Mouse (Mus musculus) liver, embryonic 12.5 days (tissue): ENCODE results near the gene Dpf3. TPM values are rescaled to one million over a fixed set of nuclear protein-coding genes. Genes with fewer than 3 reads are reported as not detected.

Experiments used
- ATAC-seq: fragments of 200-750 bp; cut with Nextera tagmentation; 2 replicates; pipeline ENCODE4 v1.8.0; 2017; ENCODE audit warnings: moderate number of reproducible peaks, mild to moderate bottlenecking, moderate library complexity
- H3K27ac ChIP-seq: fragments of 300-500 bp; sonication (generic); 2 replicates; pipeline ENCODE4 v1.5.1; 2016; ENCODE audit warnings: mild to moderate bottlenecking
- H3K27me3 ChIP-seq: fragments of 300-500 bp; sonication (generic); replicated peaks from 2 replicates; pipeline ENCODE4 v1.6.1; 2016; ENCODE audit warnings: mild to moderate bottlenecking, moderate library complexity
- H3K36me3 ChIP-seq: fragments of 300-500 bp; sonication (generic); 2 replicates; pipeline ENCODE4 v1.6.1; 2016; ENCODE audit warnings: mild to moderate bottlenecking, moderate library complexity
- H3K4me1 ChIP-seq: fragments of 300-500 bp; sonication (generic); 2 replicates; pipeline ENCODE4 v1.6.1; 2016
- H3K4me2 ChIP-seq: fragments of 300-500 bp; sonication (generic); 2 replicates; pipeline ENCODE4 v1.6.1; 2016; ENCODE audit warnings: mild to moderate bottlenecking, moderate library complexity
- H3K4me3 ChIP-seq: fragments of 300-500 bp; sonication (generic); 2 replicates; pipeline ENCODE4 v1.5.1; 2016; ENCODE audit warnings: mild to moderate bottlenecking, moderate library complexity
- H3K9ac ChIP-seq: fragments of 300-500 bp; sonication (generic); 2 replicates; pipeline ENCODE4 v1.6.1; 2016; ENCODE audit warnings: mild to moderate bottlenecking, moderate library complexity
- H3K9me3 ChIP-seq: fragments of 300-500 bp; sonication (generic); replicated peaks from 2 replicates; pipeline ENCODE4 v1.6.1; 2016; ENCODE audit warnings: mild to moderate bottlenecking, moderate library complexity
- WGBS: fragments of 180-500 bp; shearing (Covaris S2); methylation state at CpG from one replicate; pipeline ENCODE4 v1.1.7; 2016; ENCODE audit not compliant: insufficient replicate concordance; 5-methylcytosine and 5-hydroxymethylcytosine counted together
- polyA plus RNA-seq: library from polyadenylated mRNA; unstranded; fragments of >200 nt; fragmentation: Nextera tagmentation; extraction: Ambion mirVana; gene quantifications from 2 replicates; pipeline ENCODE4 v1.2.1, GENCODE M21; 2016

Dpf3 gene
- polyA plus RNA-seq, 1 experiment from 2014 or later = 8.2 TPM

DNA sequence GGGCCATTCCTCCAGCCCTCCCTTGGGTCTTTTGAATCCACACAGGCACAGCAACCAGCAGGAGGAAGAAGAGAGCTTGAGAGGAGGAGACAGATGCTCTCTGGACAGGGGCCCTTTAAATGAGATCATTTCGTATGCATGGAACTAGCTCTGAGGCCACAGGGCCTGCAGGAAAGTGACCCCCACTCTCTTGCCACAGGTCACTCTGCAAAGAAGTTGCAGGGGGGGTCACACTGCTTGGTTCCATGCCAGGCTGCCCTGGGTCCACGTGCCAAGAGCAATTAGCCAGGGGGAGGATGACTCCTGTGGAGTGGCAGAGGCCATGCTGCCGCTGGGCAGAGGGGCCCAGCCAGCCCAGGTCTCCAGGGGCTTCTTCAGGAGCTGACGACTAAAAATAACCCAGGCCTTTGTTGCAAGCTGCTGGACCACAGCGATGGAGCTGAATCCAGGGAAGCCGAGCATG, 273.6 kb downstream of the Dpf3 start:
- no peaks in the 10 kb centered on the region for H3K9me3 ChIP-seq
- no peak overlapping the region for H3K4me2 ChIP-seq
- H3K27ac ChIP-seq = no peak overlapping the region
- H3K27me3 ChIP-seq = no peaks in the 10 kb centered on the region; the same call in 1 of the 2 replicates
- H3K9ac ChIP-seq = no peak overlapping the region
- H3K36me3 ChIP-seq = no peaks in the 10 kb centered on the region
- WGBS = 72% methylated on average over 6 of the region's 6 CpGs
- peaks cover 17% of the 10 kb centered on the region for H3K4me1 ChIP-seq
- ATAC-seq = no peak
- H3K4me3 ChIP-seq = no peak overlapping the region

DNA sequence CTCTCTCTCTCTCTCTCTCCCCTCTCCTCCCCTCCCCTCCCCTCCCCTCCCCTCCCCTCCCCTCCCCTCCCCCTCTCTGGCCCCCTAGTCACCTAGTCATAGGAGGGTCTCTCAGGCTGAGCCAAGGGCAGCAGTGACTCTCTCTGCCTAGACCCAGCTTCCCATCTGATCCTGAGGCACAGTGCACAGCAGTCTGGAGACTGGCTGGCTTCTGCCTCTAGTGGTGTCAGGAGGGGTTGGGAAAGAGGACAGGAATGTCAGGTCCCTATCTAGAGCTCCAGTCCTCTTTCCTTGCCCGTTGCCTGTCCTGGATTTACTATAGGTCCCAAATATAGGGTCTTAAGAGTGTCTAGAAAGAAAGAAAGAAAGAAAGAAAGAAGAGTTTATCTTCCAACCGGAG, 275.5 kb downstream of the Dpf3 start:
- peaks cover 8% of the 10 kb centered on the region for H3K27me3 ChIP-seq
- WGBS = 52% methylated on average over 2 of the region's 2 CpGs
- H3K4me2 ChIP-seq = no peak overlapping the region
- H3K9ac ChIP-seq = no peak overlapping the region
- H3K4me3 ChIP-seq = no peak overlapping the region
- ATAC-seq = 0 out of 2 replicates have a peak, but pooled peaks have one; percentile 32
- H3K36me3 ChIP-seq = no peaks in the 10 kb centered on the region
- H3K9me3 ChIP-seq = no peaks in the 10 kb centered on the region
- H3K4me1 ChIP-seq = peaks cover 22% of the 10 kb centered on the region
- H3K27ac ChIP-seq = no peak overlapping the region

DNA sequence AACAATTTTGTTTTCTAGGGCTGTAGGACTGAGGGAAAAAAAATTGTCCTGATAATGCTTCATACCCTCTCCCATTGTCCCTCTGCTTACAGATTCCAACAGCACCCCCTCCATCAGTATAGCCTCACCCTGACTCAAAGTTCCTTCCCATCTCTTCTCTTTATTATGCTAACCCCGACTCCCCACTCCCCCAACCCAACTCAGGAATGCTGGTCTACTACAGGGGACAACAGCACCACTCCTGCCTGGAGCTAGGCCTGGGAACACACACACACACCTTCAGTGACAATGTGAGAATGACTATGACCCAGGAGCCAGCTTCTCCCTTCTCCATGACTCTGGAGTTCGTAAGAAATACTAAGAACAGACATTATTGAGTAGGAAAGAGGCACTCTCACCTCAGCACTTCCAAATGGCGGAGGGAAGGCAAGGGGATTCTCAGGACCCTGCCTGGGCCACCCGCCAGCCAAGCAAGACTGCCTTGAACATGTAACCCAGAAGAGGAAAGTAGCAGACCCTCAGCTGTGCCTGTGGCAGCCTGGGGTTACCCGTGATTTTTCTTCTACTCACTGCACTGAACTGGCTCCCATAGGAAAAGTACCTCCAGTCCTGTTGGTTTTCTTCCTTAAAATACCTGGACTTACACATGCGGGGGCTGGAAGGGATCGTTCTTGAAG, 276.2 kb downstream of the Dpf3 start:
- Histone ChIP-seq H3K4me2 (no peak overlapping the region), H3K9ac (no peak overlapping the region), H3K27ac (no peak overlapping the region), H3K4me1 (peaks cover 22% of the 10 kb centered on the region), H3K27me3 (peaks cover 8% of the 10 kb centered on the region), H3K9me3 (no peaks in the 10 kb centered on the region), H3K4me3 (no peak overlapping the region), H3K36me3 (no peaks in the 10 kb centered on the region)
- 62% methylated on average over 7 of the region's 7 CpGs for whole genome bisulfite sequencing
- no peak for ATAC-seq

DNA sequence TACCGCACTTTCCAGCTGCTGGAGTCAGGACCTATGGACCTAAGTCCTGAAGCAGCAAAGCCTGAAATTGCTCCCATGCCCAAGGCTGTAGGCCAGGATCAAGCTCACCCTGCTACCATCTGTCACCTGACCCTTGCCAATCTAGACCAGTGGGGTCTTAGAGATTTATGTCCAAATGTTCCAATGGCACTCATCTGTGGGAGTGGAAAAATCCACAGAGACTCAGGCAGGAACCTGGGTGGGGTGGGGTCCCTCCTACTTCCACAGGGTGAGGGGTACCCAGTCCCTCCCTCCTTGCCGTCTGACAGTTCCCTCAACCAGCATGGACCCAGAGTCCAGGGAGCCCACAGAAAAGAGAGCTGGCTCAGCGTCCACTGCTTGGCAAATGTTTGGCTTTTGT, 276.8 kb downstream of the Dpf3 start:
- Histone ChIP-seq H3K4me3 (no peak overlapping the region), H3K9ac (no peak overlapping the region), H3K27ac (no peak overlapping the region), H3K4me1 (peaks cover 22% of the 10 kb centered on the region), H3K36me3 (no peaks in the 10 kb centered on the region), H3K27me3 (peaks cover 8% of the 10 kb centered on the region), H3K9me3 (no peaks in the 10 kb centered on the region), H3K4me2 (no peak overlapping the region)
- 68% methylated on average over 3 of the region's 3 CpGs for WGBS
- no peak for ATAC-seq

DNA sequence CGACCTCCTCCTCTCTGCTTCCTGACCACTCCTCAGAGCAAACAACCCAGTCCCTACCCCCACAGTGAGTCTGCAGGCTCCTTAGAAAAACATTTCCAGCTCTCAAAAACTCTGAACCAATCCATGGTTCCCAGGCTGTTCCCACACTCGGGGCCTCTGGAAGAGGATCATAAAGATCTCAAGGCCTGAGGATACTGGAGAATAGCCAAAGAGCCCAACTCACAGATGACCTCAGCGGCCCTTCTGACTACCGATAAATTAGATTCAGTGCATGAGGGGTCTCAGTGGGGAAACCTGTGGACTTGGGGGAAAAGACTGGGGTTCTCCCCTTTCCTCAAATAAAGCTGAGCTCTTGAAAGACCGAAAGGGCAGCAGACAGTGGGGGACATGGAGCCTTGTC, 277.2 kb downstream of the Dpf3 start:
- H3K27ac ChIP-seq = no peak overlapping the region
- no peak overlapping the region for H3K4me3 ChIP-seq
- H3K9ac ChIP-seq = no peak overlapping the region
- H3K27me3 ChIP-seq = peaks cover 8% of the 10 kb centered on the region
- no peaks in the 10 kb centered on the region for H3K9me3 ChIP-seq
- H3K4me2 ChIP-seq = no peak overlapping the region
- 65% methylated on average over 5 of the region's 5 CpGs for WGBS
- ATAC-seq = no peak
- H3K36me3 ChIP-seq = no peaks in the 10 kb centered on the region
- peaks cover 22% of the 10 kb centered on the region for H3K4me1 ChIP-seq

DNA sequence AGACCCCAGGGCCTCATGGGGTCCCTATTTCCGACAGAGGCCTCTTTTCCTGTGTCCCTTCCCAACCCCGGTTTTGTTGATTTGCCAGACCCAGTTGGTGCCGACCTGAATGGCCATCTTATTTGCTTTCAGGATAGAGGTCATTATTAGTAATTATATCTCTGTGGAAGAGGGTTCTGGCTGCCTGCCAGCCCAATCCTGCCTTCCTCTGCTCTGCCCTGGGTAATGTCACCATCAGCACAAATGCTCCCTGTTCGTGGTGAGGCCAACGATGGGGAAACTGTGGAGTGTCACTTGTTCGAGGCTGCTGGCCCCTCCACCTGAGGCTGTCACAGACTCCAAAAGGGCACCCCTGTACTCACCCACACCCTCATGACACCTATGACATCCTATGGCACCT, 278.1 kb downstream of the Dpf3 start:
- no peak overlapping the region for H3K4me2 ChIP-seq
- H3K4me1 ChIP-seq = peaks cover 27% of the 10 kb centered on the region
- ATAC-seq = no peak
- H3K9me3 ChIP-seq = no peaks in the 10 kb centered on the region
- H3K36me3 ChIP-seq = no peaks in the 10 kb centered on the region
- no peak overlapping the region for H3K27ac ChIP-seq
- H3K4me3 ChIP-seq = no peak overlapping the region
- 46% methylated on average over 6 of the region's 6 CpGs for WGBS
- no peak overlapping the region for H3K9ac ChIP-seq
- peaks cover 8% of the 10 kb centered on the region for H3K27me3 ChIP-seq

DNA sequence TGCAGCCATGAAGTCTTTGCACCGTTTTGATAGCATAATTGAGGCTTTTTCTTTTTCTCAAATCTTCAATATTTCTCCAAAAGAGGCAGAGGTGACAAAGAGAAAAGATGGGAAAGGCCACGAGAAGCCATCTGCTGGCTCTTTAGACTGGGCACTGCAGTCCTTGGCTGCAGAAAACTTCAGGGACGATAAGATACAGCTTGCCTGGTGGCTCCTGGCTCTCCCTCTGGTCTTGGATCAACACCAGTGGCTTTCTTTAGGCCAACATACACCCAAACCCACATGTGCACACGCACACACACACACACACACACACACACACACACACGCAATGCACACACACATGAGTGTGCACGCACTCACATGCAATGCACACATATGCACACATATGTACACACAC, 278.7 kb downstream of the Dpf3 start:
- Histone ChIP-seq H3K27ac (no peak overlapping the region), H3K4me1 (peaks cover 27% of the 10 kb centered on the region), H3K9me3 (no peaks in the 10 kb centered on the region), H3K4me2 (no peak overlapping the region), H3K4me3 (no peak overlapping the region), H3K27me3 (peaks cover 8% of the 10 kb centered on the region), H3K36me3 (no peaks in the 10 kb centered on the region), H3K9ac (no peak overlapping the region)
- ATAC-seq = no peak
- WGBS = 61% methylated on average over 6 of the region's 6 CpGs

DNA sequence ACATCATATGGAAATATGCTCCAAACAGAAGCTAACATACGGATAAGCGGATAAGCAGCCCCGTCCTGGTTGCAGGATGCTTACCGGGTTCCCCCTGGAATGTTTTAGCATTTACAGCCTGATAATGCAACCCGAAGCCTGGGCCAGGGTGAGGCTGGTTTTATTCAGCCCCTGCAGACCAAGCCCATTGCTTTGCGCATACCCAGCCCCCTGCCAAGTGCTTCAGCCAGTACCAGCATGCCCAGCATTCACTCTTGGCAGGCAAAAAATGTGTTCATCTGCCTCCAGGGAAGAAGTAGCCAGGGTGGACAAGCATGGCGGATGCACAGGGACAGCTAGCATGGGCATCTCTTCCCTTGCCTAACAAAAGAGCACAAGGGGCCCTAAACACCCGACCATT, 279.5 kb downstream of the Dpf3 start:
- Histone ChIP-seq H3K4me3 (no peak overlapping the region), H3K9ac (no peak overlapping the region), H3K4me2 (no peak overlapping the region), H3K27ac (no peak overlapping the region), H3K9me3 (no peaks in the 10 kb centered on the region), H3K27me3 (peaks cover 8% of the 10 kb centered on the region), H3K36me3 (no peaks in the 10 kb centered on the region), H3K4me1 (peaks cover 27% of the 10 kb centered on the region)
- no peak for ATAC-seq
- WGBS = 54% methylated on average over 8 of the region's 8 CpGs

DNA sequence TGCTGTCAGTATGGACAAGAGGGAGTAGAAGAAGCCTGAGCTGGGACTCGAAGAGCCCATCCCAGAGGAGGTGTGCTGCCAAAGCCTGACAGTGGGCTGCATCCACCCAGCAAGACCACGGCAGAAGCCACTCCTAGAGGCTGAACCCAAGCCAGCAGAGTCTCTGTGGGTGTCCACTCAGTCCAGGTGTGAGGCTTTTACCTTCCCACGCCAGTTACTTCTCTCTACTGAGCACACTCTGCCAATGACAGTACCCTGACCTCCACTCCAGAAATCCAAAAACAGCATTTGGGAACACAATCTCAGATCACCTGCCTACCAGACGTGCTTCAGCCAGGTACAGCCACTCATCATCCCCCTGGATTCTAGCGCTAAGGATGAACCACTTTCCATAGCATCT, 280.0 kb downstream of the Dpf3 start:
- Histone ChIP-seq H3K4me3 (no peak overlapping the region), H3K36me3 (no peaks in the 10 kb centered on the region), H3K27ac (no peak overlapping the region), H3K9ac (no peak overlapping the region), H3K9me3 (no peaks in the 10 kb centered on the region), H3K4me1 (peaks cover 27% of the 10 kb centered on the region), H3K27me3 (peaks cover 8% of the 10 kb centered on the region), H3K4me2 (no peak overlapping the region)
- no peak for ATAC-seq
- WGBS = 54% methylated on average over 5 of the region's 5 CpGs

DNA sequence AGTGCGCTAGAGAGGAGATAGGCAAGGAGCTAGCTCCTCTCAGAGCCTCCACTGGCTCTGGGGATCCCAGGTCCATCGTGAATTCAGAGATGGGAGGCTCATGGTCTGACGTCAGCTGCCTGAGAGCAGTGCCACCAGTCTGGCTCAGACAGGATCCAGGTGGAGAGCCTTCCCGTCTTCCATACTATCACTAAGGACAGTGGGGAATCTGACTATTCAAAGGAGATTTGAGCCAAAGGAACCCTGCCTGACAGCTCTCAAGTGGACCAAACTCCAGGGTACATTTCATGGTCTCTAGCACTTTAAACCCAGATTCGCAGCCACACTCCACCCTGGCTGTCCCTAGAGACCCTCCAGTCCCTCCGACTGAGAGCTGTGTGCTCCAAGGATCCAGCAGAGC, 280.6 kb downstream of the Dpf3 start:
- H3K27ac ChIP-seq = no peak overlapping the region

DNA sequence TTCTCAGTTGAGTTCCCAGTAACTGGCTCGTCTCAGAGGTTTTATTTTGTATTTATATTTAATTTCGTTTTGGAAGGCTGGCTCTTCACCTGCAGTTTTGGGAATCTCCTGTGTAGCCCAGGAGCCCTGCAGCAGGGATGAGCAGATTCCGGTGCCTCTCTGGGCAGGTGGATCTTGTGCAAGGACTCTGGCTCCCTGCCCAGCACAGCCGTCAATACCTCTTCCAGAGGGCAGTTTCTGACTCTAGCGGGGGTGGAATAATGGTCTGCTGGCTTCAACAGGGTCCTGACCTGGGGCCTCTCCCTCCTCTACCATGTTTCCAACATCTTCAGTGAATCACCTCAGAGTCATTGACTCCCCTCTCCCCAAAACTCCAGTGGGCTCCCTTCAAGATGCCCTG, 283.2 kb downstream of the Dpf3 start:
- WGBS = 49% methylated on average over 5 of the region's 5 CpGs

More for the DNA sequence above, 280.6 kb downstream of the Dpf3 start:
- peaks cover 27% of the 10 kb centered on the region for H3K4me1 ChIP-seq
- WGBS = 54% methylated on average over 6 of the region's 6 CpGs
- H3K4me3 ChIP-seq = no peak overlapping the region
- peaks cover 8% of the 10 kb centered on the region for H3K27me3 ChIP-seq
- H3K36me3 ChIP-seq = no peaks in the 10 kb centered on the region
- H3K9ac ChIP-seq = no peak overlapping the region
- no peaks in the 10 kb centered on the region for H3K9me3 ChIP-seq
- no peak overlapping the region for H3K4me2 ChIP-seq
- no peak for ATAC-seq

DNA sequence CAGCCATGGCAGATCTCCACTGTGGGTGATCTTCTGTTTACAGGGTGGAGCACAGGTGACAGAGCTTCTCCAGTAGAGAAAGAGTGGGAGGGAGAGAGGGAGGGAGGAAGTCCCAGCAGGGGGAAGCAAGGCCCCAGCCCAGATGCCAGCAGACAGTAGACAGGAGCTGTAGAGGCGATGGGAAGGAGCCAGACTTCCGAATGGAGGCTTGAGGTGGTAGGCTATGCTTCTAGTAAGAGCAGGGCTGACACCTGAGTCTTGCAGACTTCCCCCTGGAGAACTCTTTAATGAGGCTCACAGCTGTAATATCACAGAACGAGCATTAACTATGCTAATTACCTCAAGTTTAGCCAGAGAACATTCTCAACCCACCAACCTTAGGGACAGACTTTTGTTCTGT, 285.8 kb downstream of the Dpf3 start:
- Histone ChIP-seq H3K27ac (no peak overlapping the region), H3K27me3 (0 out of 2 replicates have a peak, but pooled peaks cover 5% of the 10 kb centered on the region), H3K4me1 (peaks cover 10% of the 10 kb centered on the region; the same call in 1 of the 2 replicates), H3K4me2 (no peak overlapping the region), H3K36me3 (no peaks in the 10 kb centered on the region), H3K9ac (no peak overlapping the region), H3K9me3 (no peaks in the 10 kb centered on the region), H3K4me3 (no peak overlapping the region)
- ATAC-seq = no peak
- 18% methylated on average over 3 of the region's 3 CpGs for WGBS

More for the DNA sequence above, 283.2 kb downstream of the Dpf3 start:
- no peaks in the 10 kb centered on the region for H3K36me3 ChIP-seq
- peaks cover 19% of the 10 kb centered on the region; the same call in 1 of the 2 replicates for H3K4me1 ChIP-seq
- peaks cover 13% of the 10 kb centered on the region; the same call in 1 of the 2 replicates for H3K27me3 ChIP-seq
- H3K4me3 ChIP-seq = no peak overlapping the region
- ATAC-seq = 0 out of 2 replicates have a peak, but pooled peaks have one; percentile 36
- H3K4me2 ChIP-seq = no peak overlapping the region
- no peak overlapping the region for H3K9ac ChIP-seq
- H3K27ac ChIP-seq = no peak overlapping the region
- no peaks in the 10 kb centered on the region for H3K9me3 ChIP-seq

DNA sequence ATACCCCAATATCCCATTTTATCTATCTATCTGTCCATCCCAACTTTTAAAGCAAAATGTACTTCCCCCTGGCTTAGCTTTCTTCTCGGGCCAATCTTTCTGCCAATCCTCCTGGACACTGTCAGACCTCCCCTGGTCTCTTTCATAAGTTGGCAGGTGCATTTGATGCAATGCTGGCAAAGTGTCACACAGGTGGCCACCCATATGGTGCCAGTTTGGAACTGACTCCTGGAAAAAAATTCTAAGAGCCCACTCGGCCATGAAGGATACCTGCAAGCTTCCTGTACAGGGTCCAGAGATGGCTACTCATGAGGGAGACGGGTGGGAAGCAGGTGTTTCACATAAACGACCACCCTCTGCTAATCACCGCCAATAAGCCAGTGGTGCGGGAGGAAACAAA, 307.0 kb downstream of the Dpf3 start:
- no peak for ATAC-seq
- WGBS = 54% methylated on average over 6 of the region's 6 CpGs
- no peak overlapping the region for H3K9ac ChIP-seq

More for the DNA sequence above, 307.0 kb downstream of the Dpf3 start:
- no peaks in the 10 kb centered on the region for H3K4me1 ChIP-seq
- no peak overlapping the region for H3K27ac ChIP-seq
- no peak overlapping the region for H3K4me2 ChIP-seq
- H3K4me3 ChIP-seq = no peak overlapping the region
- peaks cover 36% of the 10 kb centered on the region for H3K27me3 ChIP-seq
- no peaks in the 10 kb centered on the region for H3K36me3 ChIP-seq
- H3K9me3 ChIP-seq = no peaks in the 10 kb centered on the region
